Mouse (Mus musculus) thymus, adult 2 months (tissue): ENCODE data around the gene Srp9.

Experiments used
- CTCF ChIP-seq: fragments of 200-500 bp; IDR thresholded peaks from 2 replicates; pipeline ENCODE4 v1.5.1; 2012; ENCODE audit warnings: mild to moderate bottlenecking, control low read depth, low read length, moderate library complexity, borderline replicate concordance; ENCODE audit not compliant: control insufficient read depth, poor library complexity, insufficient read depth; ENCODE audit errors: extremely low read depth
- POLR2A ChIP-seq: fragments of 200-500 bp; IDR thresholded peaks from 2 replicates; pipeline ENCODE4 v1.6.1; 2012; ENCODE audit warnings: mild to moderate bottlenecking, low read length, control low read depth, moderate library complexity; ENCODE audit not compliant: control insufficient read depth, poor library complexity, insufficient read depth; ENCODE audit errors: extremely low read depth

- TF ChIP-seq CTCF (no peak), POLR2A (no peak)
Observed at GRCm38 (mm10) chr1:182096707-182097106, 27.8 kb upstream of the Srp9 start.
